Comparison of ENCODE assay signal across 21 mouse cellular contexts in genomic region chr1:163198059-163198458, GRCm38 (mm10).
A peak's percentile ranks its signal among the peaks of the same experiment; 100 is the strongest.
DNase-seq lines count a peak whose midpoint lies in the region; ATAC-seq and TF ChIP-seq lines count a peak whose summit lies in the region.
"Had no signal": no experiment of that assay in that cellular context is flagged by ENCODE, and none has a peak within 500 bp of the region (broad histone marks: within the 10 kb centered on the region; RNA-seq: fewer than 3 reads in every experiment).

No protein-coding gene starts in this region.

- H3K36me3 ChIP-seq in embryonic facial prominence, embryonic 11.5 days (replicated peaks; ENCODE audit: control insufficient read depth, insufficient read depth, low read depth, low read length), result no peaks in the 10 kb centered on the region
- no peaks in the 10 kb centered on the region for H3K36me3 ChIP-seq in embryonic facial prominence, embryonic 10.5 days (replicated peaks)
- no peaks in the 10 kb centered on the region for H3K36me3 ChIP-seq in midbrain, embryonic 14.5 days (ENCODE audit: control insufficient read depth, insufficient read depth, low read length)
- H3K36me3 ChIP-seq in stomach, postnatal 0 days (ENCODE audit: control insufficient read depth, insufficient read depth, low read length), result no peaks in the 10 kb centered on the region
- H3K36me3 ChIP-seq: G1E; heart, embryonic 15.5 days; hindbrain, embryonic 13.5 days had no signal

- TF ChIP-seq CTCF in stomach, postnatal 0 days (IDR thresholded peaks at IDR 0.05; ENCODE audit: low read depth), result no peak

- no peaks in the 10 kb centered on the region for H3K27me3 ChIP-seq in embryonic facial prominence, embryonic 11.5 days (ENCODE audit: control insufficient read depth, insufficient read depth, low read length)
- no peaks in the 10 kb centered on the region for H3K27me3 ChIP-seq in embryonic facial prominence, embryonic 10.5 days (replicated peaks; ENCODE audit: low read depth, poor library complexity, severe bottlenecking)
- H3K27me3 ChIP-seq in midbrain, embryonic 14.5 days (ENCODE audit: control insufficient read depth, insufficient read depth, low read length), result no peaks in the 10 kb centered on the region
- H3K27me3 ChIP-seq in stomach, postnatal 0 days (ENCODE audit: control insufficient read depth, insufficient read depth, low read length), result no peaks in the 10 kb centered on the region
- H3K27me3 ChIP-seq: forebrain, embryonic 13.5 days; heart, embryonic 15.5 days; hindbrain, embryonic 13.5 days had no signal

- H3K4me3 ChIP-seq in embryonic facial prominence, embryonic 11.5 days (ENCODE audit: low read depth, low read length), result no peak overlapping the region
- no peak overlapping the region for H3K4me3 ChIP-seq in embryonic facial prominence, embryonic 10.5 days
- no peak overlapping the region for H3K4me3 ChIP-seq in midbrain, embryonic 14.5 days (replicated peaks; ENCODE audit: low read depth, low read length)
- no peak overlapping the region for H3K4me3 ChIP-seq in stomach, postnatal 0 days (ENCODE audit: low read depth, low read length)
- H3K4me3 ChIP-seq: forebrain, embryonic 13.5 days; heart, adult 2 months; heart, embryonic 15.5 days; hindbrain, embryonic 13.5 days had no signal

- no peak overlapping the region for H3K27ac ChIP-seq in embryonic facial prominence, embryonic 11.5 days (replicated peaks; ENCODE audit: low read depth, low read length)
- no peak overlapping the region for H3K27ac ChIP-seq in embryonic facial prominence, embryonic 10.5 days (replicated peaks)
- H3K27ac ChIP-seq in midbrain, embryonic 14.5 days (replicated peaks; ENCODE audit: low read depth, low read length), result no peak overlapping the region
- H3K27ac ChIP-seq in stomach, postnatal 0 days (replicated peaks), result no peak overlapping the region
- H3K27ac ChIP-seq: forebrain, embryonic 13.5 days; heart, adult 2 months; heart, embryonic 15.5 days; hindbrain, embryonic 13.5 days; hindbrain, postnatal 0 days had no signal

- no peak overlapping the region for H3K9ac ChIP-seq in embryonic facial prominence, embryonic 11.5 days (replicated peaks; ENCODE audit: low read length)
- H3K9ac ChIP-seq in midbrain, embryonic 14.5 days (replicated peaks; ENCODE audit: low read length), result no peak overlapping the region
- H3K9ac ChIP-seq in stomach, postnatal 0 days (ENCODE audit: low read length), result no peak overlapping the region
- H3K9ac ChIP-seq: forebrain, embryonic 13.5 days; forebrain, postnatal 0 days; heart, embryonic 15.5 days; hindbrain, embryonic 13.5 days had no signal

- H3K4me2 ChIP-seq in embryonic facial prominence, embryonic 11.5 days (ENCODE audit: low read depth, low read length), result no peak overlapping the region
- no peak overlapping the region for H3K4me2 ChIP-seq in midbrain, embryonic 14.5 days (ENCODE audit: low read length)
- H3K4me2 ChIP-seq in stomach, postnatal 0 days (replicated peaks; ENCODE audit: low read depth), result no peak overlapping the region
- H3K4me2 ChIP-seq: forebrain, embryonic 13.5 days; heart, embryonic 11.5 days; heart, embryonic 15.5 days; hindbrain, embryonic 13.5 days had no signal

- no peak for TF ChIP-seq EP300 in stomach, postnatal 0 days (optimal IDR thresholded peaks at IDR 0.05)

- no peak for ATAC-seq in embryonic facial prominence, embryonic 11.5 days (replicated peaks; ENCODE audit: insufficient number of reproducible peaks, low FRiP score, low TSS enrichment, low read depth)
- ATAC-seq in midbrain, embryonic 14.5 days (ENCODE audit: low FRiP score, low TSS enrichment), result no peak
- no peak for ATAC-seq in stomach, postnatal 0 days (ENCODE audit: low FRiP score, low TSS enrichment)
- ATAC-seq: forebrain, embryonic 13.5 days; forebrain, postnatal 0 days; hindbrain, postnatal 0 days had no signal

- 49% methylated on average over 4 of the region's 4 CpGs for WGBS in embryonic facial prominence, embryonic 11.5 days
- WGBS in embryonic facial prominence, embryonic 10.5 days, result 63% methylated on average over 4 of the region's 4 CpGs
- 94% methylated on average over 4 of the region's 4 CpGs for WGBS in midbrain, embryonic 14.5 days
- WGBS in stomach, postnatal 0 days, result 69% methylated on average over 4 of the region's 4 CpGs

- peak; percentile 45 for DNase-seq in embryonic facial prominence, embryonic 11.5 days (ENCODE audit: low spot score)
- DNase-seq in embryonic facial prominence, embryonic 10.5 days (ENCODE audit: low spot score), result no peak
- peak; percentile 16 for DNase-seq in kidney, postnatal 10 days
- DNase-seq in kidney, adult 11 months, result no peak
- DNase-seq in Muller cell, postnatal 12 days (ENCODE audit: inconsistent ontology term), result peak; percentile 74
- no peak for DNase-seq in midbrain, embryonic 14.5 days
- no peak for DNase-seq in stomach, postnatal 0 days (ENCODE audit: low spot score)
- DNase-seq: adrenal gland, postnatal 25 days; cerebellum, adult 18-20 months; cerebellum, adult 9-11 months; cerebellum, postnatal 36 days; forebrain, postnatal 0 days; gastrocnemius, postnatal 14 days; heart, adult 2 months; heart, postnatal 14 days had no signal

- H3K4me1 ChIP-seq in embryonic facial prominence, embryonic 11.5 days (ENCODE audit: control insufficient read depth, insufficient read depth, low read length), result no peaks in the 10 kb centered on the region
- H3K4me1 ChIP-seq in embryonic facial prominence, embryonic 10.5 days, result peaks cover 25% of the 10 kb centered on the region
- H3K4me1 ChIP-seq in midbrain, embryonic 14.5 days (ENCODE audit: control insufficient read depth, insufficient read depth, low read length), result no peaks in the 10 kb centered on the region
- no peaks in the 10 kb centered on the region for H3K4me1 ChIP-seq in stomach, postnatal 0 days (replicated peaks; ENCODE audit: control insufficient read depth, insufficient read depth)
- H3K4me1 ChIP-seq: forebrain, embryonic 13.5 days; heart, embryonic 15.5 days; hindbrain, embryonic 13.5 days had no signal

- no peaks in the 10 kb centered on the region for H3K9me3 ChIP-seq in embryonic facial prominence, embryonic 11.5 days (replicated peaks; ENCODE audit: control insufficient read depth, low read length)
- no peaks in the 10 kb centered on the region for H3K9me3 ChIP-seq in embryonic facial prominence, embryonic 10.5 days
- no peaks in the 10 kb centered on the region for H3K9me3 ChIP-seq in midbrain, embryonic 14.5 days (ENCODE audit: control insufficient read depth, low read length)
- H3K9me3 ChIP-seq in stomach, postnatal 0 days (ENCODE audit: control insufficient read depth, low read length), result no peaks in the 10 kb centered on the region
- H3K9me3 ChIP-seq: forebrain, embryonic 13.5 days; G1E; heart, embryonic 15.5 days; hindbrain, embryonic 13.5 days had no signal

Comparison
In these comparisons a context has a peak if more than half of its experiments do, and no peak if none do; other contexts are left out.
1. DNase-seq: peak in embryonic facial prominence, embryonic 11.5 days (single experiment), kidney, postnatal 10 days (single experiment) and Muller cell, postnatal 12 days (single experiment); none in embryonic facial prominence, embryonic 10.5 days (single experiment), kidney, adult 11 months (single experiment), midbrain, embryonic 14.5 days (single experiment) and stomach, postnatal 0 days (single experiment).